Mouse (Mus musculus) stomach, embryonic 14.5 days (tissue): ENCODE results near the gene Gm813. TPM values are rescaled to one million over a fixed set of nuclear protein-coding genes. Genes with fewer than 3 reads are reported as not detected.

Experiments
- ATAC-seq: fragments of 200-750 bp; cut with Nextera tagmentation; 2 replicates; pipeline ENCODE4 v1.8.0; 2017; ENCODE audit warnings: low read depth, moderate TSS enrichment; ENCODE audit not compliant: insufficient number of reproducible peaks, insufficient read depth, low FRiP score
- H3K27ac ChIP-seq: fragments of 300-500 bp; sonication (generic); 2 replicates; pipeline ENCODE4 v1.5.1; 2014; ENCODE audit warnings: mild to moderate bottlenecking, low read length, moderate library complexity, mixed read lengths
- H3K27me3 ChIP-seq: fragments of 300-500 bp; sonication (generic); 2 replicates; pipeline ENCODE4 v1.6.1; 2014; ENCODE audit warnings: low read length, control low read depth, mixed read lengths; ENCODE audit not compliant: control insufficient read depth, insufficient read depth
- H3K36me3 ChIP-seq: fragments of 300-500 bp; sonication (generic); 2 replicates; pipeline ENCODE4 v1.6.1; 2014; ENCODE audit warnings: mild to moderate bottlenecking, control low read depth, low read length, moderate library complexity, mixed read lengths; ENCODE audit not compliant: control insufficient read depth, insufficient read depth
- H3K4me1 ChIP-seq: fragments of 300-500 bp; sonication (generic); 2 replicates; pipeline ENCODE4 v1.6.1; 2014; ENCODE audit warnings: low read length, control low read depth, mixed read lengths; ENCODE audit not compliant: control insufficient read depth, insufficient read depth
- H3K4me2 ChIP-seq: fragments of 300-500 bp; sonication (generic); replicated peaks from 2 replicates; pipeline ENCODE4 v1.6.1; 2014; ENCODE audit warnings: low read depth, low read length, control low read depth
- H3K4me3 ChIP-seq: fragments of 300-500 bp; sonication (generic); 2 replicates; pipeline ENCODE4 v1.5.1; 2014; ENCODE audit warnings: low read depth, low read length, control low read depth
- H3K9ac ChIP-seq: fragments of 300-500 bp; sonication (generic); replicated peaks from 2 replicates; pipeline ENCODE4 v1.6.1; 2014; ENCODE audit warnings: low read depth, mild to moderate bottlenecking, control low read depth, low read length, moderate library complexity, mixed read lengths
- H3K9me3 ChIP-seq: fragments of 300-500 bp; sonication (generic); 2 replicates; pipeline ENCODE4 v1.6.1; 2016; ENCODE audit warnings: low read depth, low read length, control low read depth; ENCODE audit not compliant: control insufficient read depth
- WGBS: fragments of 180-500 bp; shearing (Covaris S2); extraction: QIAGEN DNeasy Blood & Tissue Kit; methylation state at CpG from one replicate; pipeline ENCODE4 v1.1.7; 2014; 5-methylcytosine and 5-hydroxymethylcytosine counted together
- polyA plus RNA-seq: library from polyadenylated mRNA; unstranded; fragments of >200 nt; fragmentation: Nextera tagmentation; extraction: Ambion mirVana; gene quantifications from 2 replicates; pipeline ENCODE4 v1.2.1, GENCODE M21; 2014

The Gm813 gene
- polyA plus RNA-seq, 1 experiment from 2014 or later: not detected

- 88% methylated on average over 6 of the region's 6 CpGs for WGBS
- H3K4me1 ChIP-seq: no peaks in the 10 kb centered on the region
- no peak overlapping the region for H3K4me3 ChIP-seq
- H3K27me3 ChIP-seq: no peaks in the 10 kb centered on the region
- H3K27ac ChIP-seq: no peak overlapping the region
- no peaks in the 10 kb centered on the region for H3K36me3 ChIP-seq
- ATAC-seq: no peak
- no peak overlapping the region for H3K9ac ChIP-seq
- H3K4me2 ChIP-seq: no peak overlapping the region
- no peaks in the 10 kb centered on the region for H3K9me3 ChIP-seq
These were observed 7.2 kb upstream of the Gm813 start for GRCm38 (mm10) chr16:58623944-58624343.

GRCm38 (mm10) chr16:58623114-58623513 is 6.3 kb upstream of the Gm813 start:
- H3K9ac ChIP-seq: no peak overlapping the region
- no peak overlapping the region for H3K27ac ChIP-seq
- no peak overlapping the region for H3K4me2 ChIP-seq
- H3K27me3 ChIP-seq: no peaks in the 10 kb centered on the region
- H3K4me3 ChIP-seq: no peak overlapping the region
- no peaks in the 10 kb centered on the region for H3K36me3 ChIP-seq
- no peaks in the 10 kb centered on the region for H3K9me3 ChIP-seq
- 64% methylated on average over 4 of the region's 4 CpGs for WGBS
- no peak for ATAC-seq
- no peaks in the 10 kb centered on the region for H3K4me1 ChIP-seq

DNA sequence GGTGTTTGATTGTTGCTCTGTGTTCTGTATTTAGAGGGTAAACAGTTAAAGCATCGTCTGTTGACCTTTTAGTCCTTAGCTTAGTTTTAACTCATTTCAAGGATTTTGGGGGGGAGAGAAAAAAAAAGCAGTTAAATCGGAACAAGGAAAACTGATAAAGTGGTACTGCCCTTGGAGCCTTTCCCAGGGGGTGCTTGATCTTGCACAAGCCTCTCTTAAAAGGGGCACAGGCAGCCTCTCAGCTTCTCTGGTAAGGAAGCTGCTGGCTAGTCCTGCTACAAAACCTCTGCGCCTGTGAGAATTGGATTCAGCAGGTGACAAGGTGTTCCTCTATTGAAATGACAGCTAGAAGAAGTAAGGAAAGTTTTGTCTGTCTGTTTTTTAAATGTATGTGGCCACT is 5.6 kb upstream of the Gm813 start:
- Histone ChIP-seq H3K4me1 (no peaks in the 10 kb centered on the region), H3K27ac (no peak overlapping the region), H3K9me3 (no peaks in the 10 kb centered on the region), H3K4me2 (no peak overlapping the region), H3K4me3 (no peak overlapping the region), H3K36me3 (no peaks in the 10 kb centered on the region), H3K9ac (no peak overlapping the region), H3K27me3 (no peaks in the 10 kb centered on the region)
- WGBS: 77% methylated on average over 3 of the region's 3 CpGs
- no peak for ATAC-seq

- no peak overlapping the region for H3K27ac ChIP-seq
- no peaks in the 10 kb centered on the region for H3K27me3 ChIP-seq
- H3K4me3 ChIP-seq: no peak overlapping the region
- no peak for ATAC-seq
- H3K36me3 ChIP-seq: no peaks in the 10 kb centered on the region
- no peaks in the 10 kb centered on the region for H3K9me3 ChIP-seq
- H3K4me1 ChIP-seq: no peaks in the 10 kb centered on the region
- H3K9ac ChIP-seq: no peak overlapping the region
- H3K4me2 ChIP-seq: no peak overlapping the region
These were observed 568 bp upstream of the Gm813 start for GRCm38 (mm10) chr16:58617346-58617745.

- Histone ChIP-seq H3K27ac (no peak overlapping the region), H3K4me3 (no peak overlapping the region), H3K4me2 (no peak overlapping the region), H3K27me3 (no peaks in the 10 kb centered on the region), H3K9ac (no peak overlapping the region), H3K4me1 (no peaks in the 10 kb centered on the region), H3K36me3 (no peaks in the 10 kb centered on the region), H3K9me3 (no peaks in the 10 kb centered on the region)
- WGBS: 60% methylated on average over 3 of the region's 3 CpGs
- ATAC-seq: no peak
These were observed 3.8 kb downstream of the Gm813 start for GRCm38 (mm10) chr16:58612969-58613368.

- WGBS: 54% methylated on average over 5 of the region's 5 CpGs
- H3K4me2 ChIP-seq: no peak overlapping the region
- H3K27ac ChIP-seq: no peak overlapping the region
- H3K4me1 ChIP-seq: no peaks in the 10 kb centered on the region
- H3K4me3 ChIP-seq: no peak overlapping the region
- H3K27me3 ChIP-seq: no peaks in the 10 kb centered on the region
- no peaks in the 10 kb centered on the region for H3K36me3 ChIP-seq
- H3K9me3 ChIP-seq: no peaks in the 10 kb centered on the region
- ATAC-seq: 0 out of 2 replicates have a peak, but pooled peaks have one; percentile 42
- no peak overlapping the region for H3K9ac ChIP-seq
These were observed 9.7 kb downstream of the Gm813 start for GRCm38 (mm10) chr16:58607101-58607500.

DNA sequence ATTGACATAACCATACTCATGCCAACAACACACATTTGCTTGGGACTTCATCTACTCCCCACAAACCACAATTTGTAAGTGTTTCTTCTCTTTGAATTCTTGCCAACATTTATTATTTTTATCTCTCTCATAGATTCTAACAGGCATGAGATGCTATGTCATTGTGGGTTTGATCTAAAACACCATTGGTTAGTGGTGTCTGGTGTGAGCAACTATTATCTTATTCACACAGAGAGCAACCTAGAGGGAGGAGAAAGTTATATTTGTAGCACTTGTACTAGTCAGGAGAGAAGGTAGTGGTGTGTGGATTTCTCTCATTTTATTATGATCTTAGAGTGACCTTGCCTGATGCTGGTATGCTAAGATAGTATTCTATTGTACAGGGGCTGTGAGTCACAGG is 12.1 kb downstream of the Gm813 start:
- Histone ChIP-seq H3K4me1 (no peaks in the 10 kb centered on the region), H3K9ac (no peak overlapping the region), H3K9me3 (no peaks in the 10 kb centered on the region), H3K4me2 (no peak overlapping the region), H3K27ac (no peak overlapping the region), H3K36me3 (no peaks in the 10 kb centered on the region), H3K27me3 (no peaks in the 10 kb centered on the region), H3K4me3 (no peak overlapping the region)
- ATAC-seq: no peak

DNA sequence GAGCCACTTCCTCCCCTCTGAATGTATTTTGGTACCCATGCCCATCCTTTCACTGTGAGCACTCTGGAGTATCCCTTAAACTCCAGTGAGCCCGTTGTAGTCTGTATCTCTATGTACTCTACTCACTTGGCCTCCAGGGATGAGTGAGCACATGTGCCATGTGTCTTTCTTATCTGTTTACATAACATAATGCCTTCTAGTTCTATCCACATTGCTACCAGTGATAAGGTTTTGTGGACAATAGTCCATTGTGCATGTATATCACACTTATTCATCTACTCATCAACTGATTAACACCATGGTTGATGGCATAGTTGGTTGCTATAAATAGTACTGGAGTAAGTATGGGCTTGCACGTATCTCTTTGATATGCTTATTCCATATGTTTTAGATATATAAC is 12.9 kb downstream of the Gm813 start:
- Histone ChIP-seq H3K36me3 (no peaks in the 10 kb centered on the region), H3K9ac (no peak overlapping the region), H3K27me3 (no peaks in the 10 kb centered on the region), H3K4me1 (no peaks in the 10 kb centered on the region), H3K4me3 (no peak overlapping the region), H3K4me2 (no peak overlapping the region), H3K9me3 (no peaks in the 10 kb centered on the region), H3K27ac (no peak overlapping the region)
- WGBS: 77% methylated on average over 2 of the region's 2 CpGs
- no peak for ATAC-seq

DNA sequence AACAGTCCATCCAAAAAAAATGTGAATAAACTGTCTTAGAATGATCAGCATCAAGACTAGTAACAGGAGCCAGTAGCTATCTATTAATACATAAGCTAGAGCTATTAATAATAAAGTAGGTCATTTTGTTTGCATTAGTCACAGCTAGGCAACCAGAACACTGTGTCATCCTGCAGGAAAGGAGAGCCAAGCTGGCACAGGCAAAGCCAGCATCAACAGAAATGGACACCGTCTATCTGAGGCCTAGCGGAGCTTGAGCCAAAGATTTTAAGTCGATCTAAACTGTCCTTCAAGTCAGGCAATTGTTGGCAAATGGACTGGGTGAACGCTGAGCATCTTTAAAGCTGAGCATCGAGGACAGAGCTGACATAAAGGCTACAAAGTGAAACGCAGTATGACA is 15.9 kb downstream of the Gm813 start:
- H3K4me2 ChIP-seq: no peak overlapping the region
- H3K4me3 ChIP-seq: no peak overlapping the region
- no peaks in the 10 kb centered on the region for H3K9me3 ChIP-seq
- 90% methylated on average over 6 of the region's 6 CpGs for WGBS
- no peak overlapping the region for H3K27ac ChIP-seq
- no peaks in the 10 kb centered on the region for H3K4me1 ChIP-seq
- H3K27me3 ChIP-seq: no peaks in the 10 kb centered on the region
- no peak overlapping the region for H3K9ac ChIP-seq
- H3K36me3 ChIP-seq: no peaks in the 10 kb centered on the region
- no peak for ATAC-seq
